Mouse (Mus musculus): ENCODE data around the gene Arid5b. TPM values are rescaled to one million over a fixed set of nuclear protein-coding genes. Genes with fewer than 3 reads are reported as not detected.

The Arid5b gene
- total and polyA plus RNA-seq, 2 experiments from 2014 or later, result 13.3 to 13.6 TPM

GRCm38 (mm10) chr10:68189847-68190246 is 88.7 kb downstream of the Arid5b start:
- ATAC-seq (ENCODE audit: low FRiP score) (no peak), DNase-seq (ENCODE audit: low spot score) (no peak)
- Histone ChIP-seq H3K27me3 (ENCODE audit: insufficient read depth, low read length) (no peaks in the 10 kb centered on the region), H3K36me3 (ENCODE audit: insufficient read depth, low read length) (no peaks in the 10 kb centered on the region), H3K4me3 (ENCODE audit: low read depth, low read length) (no peak overlapping the region), H3K27ac (ENCODE audit: low read depth, low read length) (no peak overlapping the region), H3K9ac (replicated peaks; ENCODE audit: low read length, poor library complexity, severe bottlenecking) (no peak overlapping the region), H3K9me3 (ENCODE audit: low read length) (no peaks in the 10 kb centered on the region), H3K4me2 (ENCODE audit: low read depth, low read length, poor library complexity, severe bottlenecking) (no peak overlapping the region), H3K4me1 (ENCODE audit: insufficient read depth, low read length) (no peaks in the 10 kb centered on the region; the same call in 1 of the 2 replicates)
- no peak for TF ChIP-seq CTCF (IDR thresholded peaks at IDR 0.05)
- 51% methylated on average over 3 of the region's 3 CpGs for WGBS

- no peaks in the 10 kb centered on the region for H3K9me3 ChIP-seq (ENCODE audit: low read length)
- 93% methylated on average over 7 of the region's 7 CpGs for WGBS
- H3K4me2 ChIP-seq (ENCODE audit: low read depth, low read length, poor library complexity, severe bottlenecking), result no peak overlapping the region
- no peaks in the 10 kb centered on the region for H3K4me1 ChIP-seq (ENCODE audit: insufficient read depth, low read length)
- no peak overlapping the region for H3K4me3 ChIP-seq (ENCODE audit: low read depth, low read length)
- no peak for TF ChIP-seq CTCF (IDR thresholded peaks at IDR 0.05)
- DNase-seq (ENCODE audit: low spot score), result no peak
- H3K27me3 ChIP-seq (ENCODE audit: insufficient read depth, low read length), result no peaks in the 10 kb centered on the region
- H3K27ac ChIP-seq (ENCODE audit: low read depth, low read length), result no peak overlapping the region
- no peaks in the 10 kb centered on the region; the same call in 1 of the 2 replicates for H3K36me3 ChIP-seq (ENCODE audit: insufficient read depth, low read length)
- no peak for ATAC-seq (ENCODE audit: low FRiP score)
- H3K9ac ChIP-seq (replicated peaks; ENCODE audit: low read length, poor library complexity, severe bottlenecking), result no peak overlapping the region
These were observed 95.4 kb downstream of the Arid5b start for GRCm38 (mm10) chr10:68183096-68183495.

GRCm38 (mm10) chr10:68182266-68182665 is 96.3 kb downstream of the Arid5b start:
- Histone ChIP-seq H3K4me3 (ENCODE audit: low read depth, low read length) (no peak overlapping the region), H3K27me3 (ENCODE audit: insufficient read depth, low read length) (no peaks in the 10 kb centered on the region), H3K27ac (ENCODE audit: low read depth, low read length) (no peak overlapping the region), H3K4me2 (ENCODE audit: low read depth, low read length, poor library complexity, severe bottlenecking) (no peak overlapping the region), H3K9me3 (ENCODE audit: low read length) (no peaks in the 10 kb centered on the region), H3K4me1 (ENCODE audit: insufficient read depth, low read length) (no peaks in the 10 kb centered on the region), H3K36me3 (ENCODE audit: insufficient read depth, low read length) (no peaks in the 10 kb centered on the region; the same call in 1 of the 2 replicates), H3K9ac (replicated peaks; ENCODE audit: low read length, poor library complexity, severe bottlenecking) (no peak overlapping the region)
- whole genome bisulfite sequencing, result 87% methylated on average over 6 of the region's 6 CpGs
- ATAC-seq (ENCODE audit: low FRiP score) (no peak), DNase-seq (ENCODE audit: low spot score) (no peak)
- TF ChIP-seq CTCF (IDR thresholded peaks at IDR 0.05), result no peak

- ATAC-seq (ENCODE audit: low FRiP score), result no peak
- Histone ChIP-seq H3K4me2 (ENCODE audit: low read depth, low read length, poor library complexity, severe bottlenecking) (no peak overlapping the region), H3K4me3 (ENCODE audit: low read depth, low read length) (no peak overlapping the region), H3K4me1 (ENCODE audit: insufficient read depth, low read length) (no peaks in the 10 kb centered on the region), H3K36me3 (ENCODE audit: insufficient read depth, low read length) (no peaks in the 10 kb centered on the region; the same call in 1 of the 2 replicates), H3K9me3 (ENCODE audit: low read length) (no peaks in the 10 kb centered on the region), H3K27ac (ENCODE audit: low read depth, low read length) (no peak overlapping the region), H3K9ac (replicated peaks; ENCODE audit: low read length, poor library complexity, severe bottlenecking) (no peak overlapping the region), H3K27me3 (ENCODE audit: insufficient read depth, low read length) (no peaks in the 10 kb centered on the region)
- 87% methylated on average over 10 of the region's 10 CpGs for WGBS
- DNase-seq (ENCODE audit: low spot score), result no peak
- TF ChIP-seq CTCF (IDR thresholded peaks at IDR 0.05), result no peak
These were observed 97.4 kb downstream of the Arid5b start for GRCm38 (mm10) chr10:68181156-68181555.

- 90% methylated on average over 7 of the region's 7 CpGs for WGBS
- Histone ChIP-seq H3K4me3 (ENCODE audit: low read depth, low read length) (no peak overlapping the region), H3K9ac (replicated peaks; ENCODE audit: low read length, poor library complexity, severe bottlenecking) (no peak overlapping the region), H3K27me3 (ENCODE audit: insufficient read depth, low read length) (no peaks in the 10 kb centered on the region), H3K9me3 (ENCODE audit: low read length) (no peaks in the 10 kb centered on the region), H3K36me3 (ENCODE audit: insufficient read depth, low read length) (no peaks in the 10 kb centered on the region; the same call in 1 of the 2 replicates), H3K27ac (ENCODE audit: low read depth, low read length) (no peak overlapping the region), H3K4me2 (ENCODE audit: low read depth, low read length, poor library complexity, severe bottlenecking) (no peak overlapping the region), H3K4me1 (ENCODE audit: insufficient read depth, low read length) (no peaks in the 10 kb centered on the region)
- no peak for TF ChIP-seq CTCF (IDR thresholded peaks at IDR 0.05)
- DNase-seq (ENCODE audit: low spot score) (no peak), ATAC-seq (ENCODE audit: low FRiP score) (no peak)
These were observed 97.8 kb downstream of the Arid5b start for GRCm38 (mm10) chr10:68180721-68181120.

- H3K27me3 ChIP-seq (ENCODE audit: insufficient read depth, low read length), result no peaks in the 10 kb centered on the region
- no peak overlapping the region for H3K4me3 ChIP-seq (ENCODE audit: low read depth, low read length)
- H3K27ac ChIP-seq (ENCODE audit: low read depth, low read length), result no peak overlapping the region
- ATAC-seq (ENCODE audit: low FRiP score), result no peak
- H3K9me3 ChIP-seq (ENCODE audit: low read length), result no peaks in the 10 kb centered on the region
- H3K4me2 ChIP-seq (ENCODE audit: low read depth, low read length, poor library complexity, severe bottlenecking), result no peak overlapping the region
- DNase-seq (ENCODE audit: low spot score), result no peak
- no peak overlapping the region for H3K9ac ChIP-seq (replicated peaks; ENCODE audit: low read length, poor library complexity, severe bottlenecking)
- no peak for TF ChIP-seq CTCF (IDR thresholded peaks at IDR 0.05)
- 77% methylated on average over 4 of the region's 4 CpGs for WGBS
- H3K36me3 ChIP-seq (ENCODE audit: insufficient read depth, low read length), result no peaks in the 10 kb centered on the region; the same call in 1 of the 2 replicates
- no peaks in the 10 kb centered on the region for H3K4me1 ChIP-seq (ENCODE audit: insufficient read depth, low read length)
These were observed 98.4 kb downstream of the Arid5b start for GRCm38 (mm10) chr10:68180151-68180550.
